Comparison of ENCODE assay signal across 9 mouse cellular contexts in the genomic region with DNA sequence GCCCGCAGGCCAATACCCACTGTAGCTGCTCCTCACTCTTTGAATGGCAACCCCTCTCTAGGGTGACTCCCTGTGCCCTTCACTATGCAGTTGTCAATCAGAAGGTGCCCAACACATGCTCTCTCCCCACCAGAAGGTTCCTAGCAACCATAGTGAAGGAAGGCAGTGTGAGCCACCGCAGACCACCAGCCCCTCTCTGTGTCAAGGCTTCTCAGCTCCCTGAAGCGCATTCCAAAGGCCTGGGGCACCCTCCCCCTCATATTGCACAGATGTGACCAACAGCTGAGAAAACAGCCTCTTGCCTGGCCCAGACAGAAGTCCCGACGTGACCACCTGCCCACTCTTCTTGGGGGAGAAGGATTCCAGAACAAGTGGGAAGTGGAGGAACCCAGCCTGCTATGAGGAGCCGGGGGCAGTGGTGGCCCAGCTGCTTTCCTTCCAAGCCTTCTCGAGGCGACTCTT. TPM values are rescaled to one million over a fixed set of nuclear protein-coding genes. Genes with fewer than 3 reads are reported as not detected.
DNase-seq lines count a peak whose midpoint lies in the region; ATAC-seq and TF ChIP-seq lines count a peak whose summit lies in the region.
"Had no signal": no experiment of that assay in that cellular context is flagged by ENCODE, and none has a peak within 500 bp of the region (broad histone marks: within the 10 kb centered on the region; RNA-seq: fewer than 3 reads in every experiment).

No protein-coding gene starts in this region.

- DNase-seq in kidney, adult 2 months = no peak
- DNase-seq in kidney, adult 9 months = no peak
- DNase-seq in layer of hippocampus, postnatal 14 days (ENCODE audit: low spot score in 2 of 2) = no peak
- no peak for DNase-seq in adrenal gland, adult 8-10 months
- DNase-seq: cerebellum, postnatal 14 days had no signal

- H3K4me2 ChIP-seq in embryonic facial prominence, embryonic 13.5 days = peak overlapping the region; percentile 96
- H3K4me2 ChIP-seq in intestine, postnatal 0 days (replicated peaks; ENCODE audit: low read depth) = peak overlapping the region; percentile 78
- peak overlapping the region; percentile 94 for H3K4me2 ChIP-seq in neural tube, embryonic 12.5 days (replicated peaks)

- H3K9ac ChIP-seq in embryonic facial prominence, embryonic 13.5 days = peak overlapping the region; percentile 73
- H3K9ac ChIP-seq in intestine, postnatal 0 days (ENCODE audit: low read depth, low read length) = peak overlapping the region; percentile 62; the same call in 1 of the 2 replicates
- peak overlapping the region; percentile 92 for H3K9ac ChIP-seq in neural tube, embryonic 12.5 days

- no peak overlapping the region for H3K27ac ChIP-seq in kidney, adult 2 months (ENCODE audit: insufficient read depth, low read depth, low read length)
- H3K27ac ChIP-seq in embryonic facial prominence, embryonic 13.5 days = no peak overlapping the region
- no peak overlapping the region for H3K27ac ChIP-seq in intestine, postnatal 0 days (ENCODE audit: low read depth, low read length)
- H3K27ac ChIP-seq in neural tube, embryonic 12.5 days = peak overlapping the region; percentile 75; the same call in 1 of the 2 replicates

- H3K4me1 ChIP-seq in kidney, adult 2 months (ENCODE audit: control insufficient read depth, insufficient read depth, low read length) = no peaks in the 10 kb centered on the region
- H3K4me1 ChIP-seq in embryonic facial prominence, embryonic 13.5 days = peaks cover 46% of the 10 kb centered on the region
- peaks cover 21% of the 10 kb centered on the region for H3K4me1 ChIP-seq in intestine, postnatal 0 days (replicated peaks; ENCODE audit: control insufficient read depth, insufficient read depth, low read length)
- H3K4me1 ChIP-seq in neural tube, embryonic 12.5 days = peaks cover 51% of the 10 kb centered on the region

- TF ChIP-seq CTCF in kidney, adult 2 months (conservative IDR thresholded peaks at IDR 0.05; ENCODE audit: insufficient read depth, insufficient read length, low read depth, low read length) = no peak
- TF ChIP-seq CTCF in intestine, postnatal 0 days (IDR thresholded peaks at IDR 0.05; ENCODE audit: low read depth) = no peak

- no peaks in the 10 kb centered on the region for H3K27me3 ChIP-seq in kidney, adult 2 months (replicated peaks; ENCODE audit: control insufficient read depth, insufficient read depth, low read length)
- peaks cover 36% of the 10 kb centered on the region for H3K27me3 ChIP-seq in embryonic facial prominence, embryonic 13.5 days
- H3K27me3 ChIP-seq in intestine, postnatal 0 days (replicated peaks; ENCODE audit: control insufficient read depth, insufficient read depth, low read length) = 0 out of 2 replicates have a peak, but pooled peaks cover 12% of the 10 kb centered on the region
- H3K27me3 ChIP-seq in neural tube, embryonic 12.5 days (replicated peaks) = no peaks in the 10 kb centered on the region

- 26% methylated on average over 8 of the region's 8 CpGs for WGBS in kidney, adult 2 months
- 10% methylated on average over 8 of the region's 8 CpGs for WGBS in embryonic facial prominence, embryonic 13.5 days
- WGBS in intestine, postnatal 0 days = 31% methylated on average over 8 of the region's 8 CpGs
- 0% methylated on average over 8 of the region's 8 CpGs for WGBS in neural tube, embryonic 12.5 days

- H3K36me3 ChIP-seq in kidney, adult 2 months (ENCODE audit: control insufficient read depth, insufficient read depth, low read length) = no peaks in the 10 kb centered on the region
- no peaks in the 10 kb centered on the region for H3K36me3 ChIP-seq in embryonic facial prominence, embryonic 13.5 days
- peaks cover 17% of the 10 kb centered on the region for H3K36me3 ChIP-seq in intestine, postnatal 0 days (ENCODE audit: control insufficient read depth, insufficient read depth)
- H3K36me3 ChIP-seq in neural tube, embryonic 12.5 days = peaks cover 20% of the 10 kb centered on the region

- no peak for ATAC-seq in embryonic facial prominence, embryonic 13.5 days (ENCODE audit: insufficient number of reproducible peaks, insufficient read depth, low FRiP score, low TSS enrichment, low read depth)
- no peak for ATAC-seq in intestine, postnatal 0 days
- ATAC-seq in neural tube, embryonic 12.5 days (ENCODE audit: low FRiP score, low read depth) = peak; percentile 22
- ATAC-seq in erythroblast, adult 5-6 weeks (replicated peaks; ENCODE audit: low FRiP score, poor library complexity, severe bottlenecking) = no peak

- H3K9me3 ChIP-seq in embryonic facial prominence, embryonic 13.5 days = no peaks in the 10 kb centered on the region
- H3K9me3 ChIP-seq in intestine, postnatal 0 days (ENCODE audit: control insufficient read depth) = no peaks in the 10 kb centered on the region
- H3K9me3 ChIP-seq in neural tube, embryonic 12.5 days = no peaks in the 10 kb centered on the region

- peak overlapping the region; percentile 57 for H3K4me3 ChIP-seq in kidney, adult 2 months (ENCODE audit: insufficient read depth, low read depth, low read length)
- H3K4me3 ChIP-seq in embryonic facial prominence, embryonic 13.5 days = peak overlapping the region; percentile 51
- H3K4me3 ChIP-seq in intestine, postnatal 0 days (ENCODE audit: low read depth, low read length) = peak overlapping the region; percentile 52
- H3K4me3 ChIP-seq in neural tube, embryonic 12.5 days = peak overlapping the region; percentile 78

- no peak for TF ChIP-seq POLR2A in kidney, adult 2 months (IDR thresholded peaks at IDR 0.05; ENCODE audit: low read depth, low read length)

RNA-seq across cellular contexts. Expression of a gene that starts 1.4 kb away (rescaled TPM):
- polyA plus RNA-seq in kidney, adult 2 months (2012; rRNA removed) = 7.2 and 7.5 TPM in 2 replicates
- polyA plus RNA-seq in embryonic facial prominence, embryonic 13.5 days (2015; fragmentation: Nextera tagmentation; extraction: Ambion mirVana) = 13.8 and 17.7 TPM in 2 replicates
- 9.2 and 9.5 TPM in 2 replicates for polyA plus RNA-seq in intestine, postnatal 0 days (2015; fragmentation: Nextera tagmentation; extraction: Ambion mirVana)
- 140 and 169 TPM in 2 replicates for polyA plus RNA-seq in neural tube, embryonic 12.5 days (2016; fragmentation: Nextera tagmentation; extraction: Ambion mirVana)
- total RNA-seq in layer of hippocampus, postnatal 14 days (2021) = 10 to 100 TPM in 1 of 2 experiments, 1 to 10 TPM in 1; 9.0 to 11.0 TPM
- not detected in 2 replicates for total RNA-seq in erythroblast, adult 5-6 weeks (2015; ENCODE audit: low replicate concordance)
- total RNA-seq in erythroblast, adult 5-6 weeks (2017; ENCODE audit: low replicate concordance) = 0.42 TPM in 1 of 2 replicates, not detected in the other
- 10 to 100 TPM in 1 of 4 experiments, 1 to 10 TPM in 3; 4.3 to 14.4 (median 6.8) TPM for total RNA-seq in adrenal gland, adult 8-10 months (2022)

RNA-seq across cellular contexts. Expression of a gene that starts 23.8 kb away (rescaled TPM):
- 0.88 and 0.94 TPM in 2 replicates for polyA plus RNA-seq in kidney, adult 2 months (2012; rRNA removed)
- polyA plus RNA-seq in embryonic facial prominence, embryonic 13.5 days (2015; fragmentation: Nextera tagmentation; extraction: Ambion mirVana) = 345 and 370 TPM in 2 replicates
- 0.81 and 1.9 TPM in 2 replicates for polyA plus RNA-seq in intestine, postnatal 0 days (2015; fragmentation: Nextera tagmentation; extraction: Ambion mirVana)
- 372 and 405 TPM in 2 replicates for polyA plus RNA-seq in neural tube, embryonic 12.5 days (2016; fragmentation: Nextera tagmentation; extraction: Ambion mirVana)
- 1 to 10 TPM; 2.0 to 2.2 TPM for total RNA-seq in layer of hippocampus, postnatal 14 days (2021)
- total RNA-seq in erythroblast, adult 5-6 weeks (2015; ENCODE audit: low replicate concordance) = not detected in 2 replicates
- not detected in 2 replicates for total RNA-seq in erythroblast, adult 5-6 weeks (2017; ENCODE audit: low replicate concordance)
- total RNA-seq in adrenal gland, adult 8-10 months (2022) = 1 to 10 TPM in 1 of 4 experiments, under 1 TPM in 2, not detected in 1; 0.31 to 1.0 (median 0.35) TPM

RNA-seq across cellular contexts. Expression of a gene that starts 27.8 kb away (rescaled TPM):
- polyA plus RNA-seq in kidney, adult 2 months (2012; rRNA removed) = 0.34 and 0.48 TPM in 2 replicates
- polyA plus RNA-seq in embryonic facial prominence, embryonic 13.5 days (2015; fragmentation: Nextera tagmentation; extraction: Ambion mirVana) = 0.39 and 0.53 TPM in 2 replicates
- 0.17 and 0.24 TPM in 2 replicates for polyA plus RNA-seq in intestine, postnatal 0 days (2015; fragmentation: Nextera tagmentation; extraction: Ambion mirVana)
- polyA plus RNA-seq in neural tube, embryonic 12.5 days (2016; fragmentation: Nextera tagmentation; extraction: Ambion mirVana) = 2.4 and 4.1 TPM in 2 replicates
- 100 to 1,000 TPM; 421 to 446 TPM for total RNA-seq in layer of hippocampus, postnatal 14 days (2021)
- not detected in 2 replicates for total RNA-seq in erythroblast, adult 5-6 weeks (2015; ENCODE audit: low replicate concordance)
- not detected in 2 replicates for total RNA-seq in erythroblast, adult 5-6 weeks (2017; ENCODE audit: low replicate concordance)
- total RNA-seq in adrenal gland, adult 8-10 months (2022) = 100 to 1,000 TPM in 2 of 4 experiments, 10 to 100 TPM in 2; 83.1 to 117 (median 106) TPM

RNA-seq across cellular contexts. Expression of a gene that starts 41.7 kb away (rescaled TPM):
- 19.3 and 27.3 TPM in 2 replicates for polyA plus RNA-seq in kidney, adult 2 months (2012; rRNA removed)
- 21.1 and 25.2 TPM in 2 replicates for polyA plus RNA-seq in embryonic facial prominence, embryonic 13.5 days (2015; fragmentation: Nextera tagmentation; extraction: Ambion mirVana)
- polyA plus RNA-seq in intestine, postnatal 0 days (2015; fragmentation: Nextera tagmentation; extraction: Ambion mirVana) = 5.8 and 6.1 TPM in 2 replicates
- 22.2 TPM in 2 replicates for polyA plus RNA-seq in neural tube, embryonic 12.5 days (2016; fragmentation: Nextera tagmentation; extraction: Ambion mirVana)
- total RNA-seq in layer of hippocampus, postnatal 14 days (2021) = 10 to 100 TPM; 19.0 to 22.8 TPM
- total RNA-seq in erythroblast, adult 5-6 weeks (2015; ENCODE audit: low replicate concordance) = 0.58 and 1.7 TPM in 2 replicates
- 2.4 and 3.2 TPM in 2 replicates for total RNA-seq in erythroblast, adult 5-6 weeks (2017; ENCODE audit: low replicate concordance)
- total RNA-seq in adrenal gland, adult 8-10 months (2022) = 10 to 100 TPM; 18.6 to 27.6 (median 21.9) TPM

RNA-seq across cellular contexts. Expression of a gene that starts 42.1 kb away (rescaled TPM):
- polyA plus RNA-seq in kidney, adult 2 months (2012; rRNA removed) = 11.0 and 11.5 TPM in 2 replicates
- polyA plus RNA-seq in embryonic facial prominence, embryonic 13.5 days (2015; fragmentation: Nextera tagmentation; extraction: Ambion mirVana) = 69.0 and 74.3 TPM in 2 replicates
- polyA plus RNA-seq in intestine, postnatal 0 days (2015; fragmentation: Nextera tagmentation; extraction: Ambion mirVana) = 13.9 and 14.1 TPM in 2 replicates
- 60.7 and 64.1 TPM in 2 replicates for polyA plus RNA-seq in neural tube, embryonic 12.5 days (2016; fragmentation: Nextera tagmentation; extraction: Ambion mirVana)
- total RNA-seq in layer of hippocampus, postnatal 14 days (2021) = 10 to 100 TPM; 15.0 to 16.4 TPM
- total RNA-seq in erythroblast, adult 5-6 weeks (2015; ENCODE audit: low replicate concordance) = 8.6 and 10.7 TPM in 2 replicates
- total RNA-seq in erythroblast, adult 5-6 weeks (2017; ENCODE audit: low replicate concordance) = 5.6 and 11.6 TPM in 2 replicates
- 10 to 100 TPM; 17.9 to 20.0 (median 19.5) TPM for total RNA-seq in adrenal gland, adult 8-10 months (2022)

Comparison
In these comparisons a context has a peak if more than half of its experiments do, and no peak if none do; other contexts are left out.
1. RNA of a gene that starts 23.8 kb away (polyA plus RNA-seq): 372 to 405 TPM in neural tube, embryonic 12.5 days and 345 to 370 TPM in embryonic facial prominence, embryonic 13.5 days; 0.81 to 1.9 TPM in intestine, postnatal 0 days and 0.88 to 0.94 TPM in kidney, adult 2 months; every median in the first group is over 100 times any median in the second.
2. Peak in every context shown above with its lines, with median percentiles within 50 percentile points of each other: H3K4me3 ChIP-seq, H3K4me2 ChIP-seq and H3K9ac ChIP-seq.